Mouse (Mus musculus): Measurements from ENCODE around the gene Adcy6.

Gene Adcy6

GRCm38 (mm10) chr15:98609331-98610130 lies at the start of gene Adcy6:
Adcy6 (minus strand) TSS chr15:98610076.
- DNase-seq (ENCODE audit: low spot score): peak; percentile 59

GRCm38 (mm10) chr15:98656982-98657751 lies 47.3 kb upstream of the Adcy6 start:
- no peak for DNase-seq (ENCODE audit: low spot score)

GRCm38 (mm10) chr15:98652174-98652573 lies 42.3 kb upstream of the Adcy6 start:
- DNase-seq (ENCODE audit: low spot score): no peak

DNA sequence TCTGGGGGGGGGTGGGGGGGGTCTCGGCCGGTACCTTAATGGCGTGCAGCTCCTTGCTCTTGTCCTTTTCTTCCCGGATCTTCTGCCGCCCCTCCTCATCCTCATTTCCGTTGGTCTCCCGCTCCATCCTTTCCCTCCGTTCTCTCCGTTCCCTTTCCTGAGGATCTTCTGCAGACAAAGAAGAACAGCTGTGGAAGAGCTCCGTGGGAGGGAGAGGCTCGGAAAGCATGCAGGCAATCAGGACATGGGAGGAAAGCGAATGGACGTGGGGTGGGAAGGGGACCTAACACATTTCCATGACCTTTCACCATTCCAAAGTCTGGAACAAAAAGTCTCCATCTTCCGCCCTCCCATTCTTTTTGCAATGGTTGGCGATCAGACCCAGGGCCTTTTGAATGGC lies 41.6 kb upstream of the Adcy6 start:
- DNase-seq (ENCODE audit: low spot score): no peak

DNA sequence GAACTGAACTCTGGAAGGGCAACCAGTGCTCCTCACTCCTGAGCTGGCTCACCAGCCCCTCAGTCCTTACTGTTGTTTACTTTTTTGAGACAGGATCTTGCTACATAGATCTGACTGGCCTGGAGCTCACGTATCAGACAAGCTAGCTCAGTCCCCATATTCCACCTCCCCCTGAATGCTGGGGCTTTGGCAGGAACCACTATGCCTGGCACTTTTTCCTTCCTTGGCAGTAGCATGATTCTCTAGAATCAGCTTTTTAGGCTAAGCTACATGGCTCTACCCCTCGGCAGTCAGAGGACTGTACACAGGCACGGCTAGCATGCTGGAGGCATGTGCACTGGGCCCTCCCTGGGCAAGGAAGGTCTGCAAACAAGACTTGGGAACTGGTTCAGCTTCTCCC lies 38.2 kb upstream of the Adcy6 start:
- DNase-seq (ENCODE audit: low spot score): no peak

DNA sequence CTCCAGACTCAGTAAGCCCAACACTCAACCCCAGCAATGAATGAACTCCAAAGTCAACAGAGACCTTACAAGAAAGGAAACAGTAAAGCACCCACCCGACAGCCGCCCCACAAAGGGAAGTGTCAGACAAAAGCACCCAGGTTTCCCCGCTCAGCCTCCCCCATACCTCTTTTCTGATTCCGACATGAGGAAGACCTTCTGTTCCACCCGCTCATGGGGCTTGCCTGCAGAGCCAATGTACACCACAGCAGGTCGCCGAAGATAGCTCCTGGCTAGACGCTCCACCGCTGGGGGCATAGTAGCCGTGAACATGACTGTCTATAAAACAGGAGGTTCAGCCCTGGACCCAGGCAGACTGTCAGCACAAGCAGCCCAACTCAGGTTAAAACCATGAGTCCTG lies 37.4 kb upstream of the Adcy6 start:
- DNase-seq (ENCODE audit: low spot score): no peak

GRCm38 (mm10) chr15:98646737-98647136 lies 36.9 kb upstream of the Adcy6 start:
- no peak for DNase-seq (ENCODE audit: low spot score)

GRCm38 (mm10) chr15:98645057-98646026 lies 35.5 kb upstream of the Adcy6 start:
- no peak for DNase-seq (ENCODE audit: low spot score)

DNA sequence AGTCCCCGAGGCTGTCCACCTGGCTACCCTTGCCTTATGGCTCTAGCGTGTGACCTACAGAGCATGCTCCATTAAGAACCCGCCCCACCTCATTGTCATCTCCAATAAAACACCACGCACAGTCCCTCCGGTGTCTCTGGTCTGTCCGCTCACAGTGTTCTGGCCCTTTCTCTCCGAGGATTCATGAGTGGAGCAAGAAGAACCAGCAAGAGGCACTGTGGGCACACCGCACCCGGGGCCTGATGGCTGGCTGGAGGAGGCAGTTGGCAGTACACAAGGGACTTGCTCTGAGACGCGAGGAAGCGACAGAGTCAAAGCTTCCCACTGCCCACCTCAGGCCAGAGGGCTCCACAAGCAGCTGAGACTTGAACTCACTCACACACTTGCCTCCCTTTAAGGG lies 34.5 kb upstream of the Adcy6 start:
- DNase-seq (ENCODE audit: low spot score): no peak

DNA sequence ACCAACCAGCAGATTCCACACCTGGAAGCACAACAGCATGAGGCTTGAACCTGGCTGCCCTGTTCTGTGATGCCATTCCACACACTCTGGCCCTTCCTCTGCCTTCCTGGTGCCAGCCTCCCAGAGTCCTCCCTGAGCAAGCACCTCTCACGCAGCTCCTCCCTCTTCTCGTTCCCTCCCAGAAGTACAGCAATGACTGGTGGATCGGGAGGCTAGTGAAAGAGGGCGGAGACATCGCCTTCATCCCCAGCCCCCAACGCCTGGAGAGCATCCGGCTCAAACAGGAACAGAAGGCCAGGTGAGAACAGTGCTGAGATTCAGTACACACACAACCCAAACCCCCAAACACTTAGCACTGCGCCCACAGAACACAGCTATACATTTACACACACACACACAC lies 30.3 kb upstream of the Adcy6 start:
- DNase-seq (ENCODE audit: low spot score): no peak

DNA sequence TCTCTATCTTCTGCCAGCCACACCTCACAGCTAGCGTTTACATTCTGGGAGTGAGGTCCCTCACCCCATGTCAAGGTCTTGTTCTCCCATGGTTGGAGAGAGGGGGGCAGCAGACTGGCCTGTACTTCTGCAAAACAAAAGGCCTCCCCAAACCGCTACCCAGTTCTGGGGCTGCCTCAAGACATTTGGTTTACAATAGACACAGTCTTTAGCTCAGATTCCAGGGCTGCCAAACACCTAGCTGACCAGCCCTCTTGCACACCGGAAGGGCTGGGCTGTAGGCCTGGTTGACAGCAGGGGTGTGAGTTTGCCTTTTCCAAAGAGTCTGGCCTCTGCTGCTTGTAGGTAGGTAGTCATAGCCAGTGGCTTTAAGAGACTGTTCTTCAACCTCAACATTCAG lies 27.3 kb upstream of the Adcy6 start:
- DNase-seq (ENCODE audit: low spot score): no peak

GRCm38 (mm10) chr15:98636517-98636916 lies 26.6 kb upstream of the Adcy6 start:
- DNase-seq (ENCODE audit: low spot score): no peak

DNA sequence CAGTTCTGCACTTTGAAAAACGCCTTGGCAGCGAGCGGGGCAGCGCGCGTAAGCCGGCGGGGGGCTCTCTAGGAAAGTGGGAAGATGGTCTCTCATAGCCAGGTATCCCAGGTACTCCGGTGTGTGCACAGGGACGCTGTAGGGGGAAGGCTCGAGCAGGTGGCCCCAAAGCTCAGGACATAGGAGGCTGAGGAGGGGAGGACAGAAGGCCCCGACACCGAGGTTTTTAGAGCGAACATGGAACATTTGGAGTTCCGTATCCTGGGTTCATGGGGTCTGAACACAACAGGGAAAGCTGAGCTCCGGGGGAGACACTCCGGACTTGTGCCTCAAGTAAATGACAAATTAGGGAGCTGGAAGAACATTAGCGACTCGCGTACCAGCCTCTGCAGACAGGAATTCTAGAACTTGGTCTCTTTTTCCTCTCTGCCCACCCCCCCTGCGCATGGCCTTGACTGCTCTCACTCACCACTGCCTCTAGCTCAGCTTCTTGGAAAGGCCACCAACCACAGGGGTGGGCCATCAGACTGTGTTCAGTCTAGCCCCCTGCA lies 25.5 kb upstream of the Adcy6 start:
- DNase-seq (ENCODE audit: low spot score): no peak

- peak; percentile 71 for DNase-seq (ENCODE audit: low spot score)
These were observed 24.7 kb upstream of the Adcy6 start for GRCm38 (mm10) chr15:98634541-98635081.

GRCm38 (mm10) chr15:98633822-98634470 lies 24.1 kb upstream of the Adcy6 start:
- no peak for DNase-seq (ENCODE audit: low spot score)

- DNase-seq (ENCODE audit: low spot score): no peak
These were observed 23.0 kb upstream of the Adcy6 start for GRCm38 (mm10) chr15:98632921-98633320.

DNA sequence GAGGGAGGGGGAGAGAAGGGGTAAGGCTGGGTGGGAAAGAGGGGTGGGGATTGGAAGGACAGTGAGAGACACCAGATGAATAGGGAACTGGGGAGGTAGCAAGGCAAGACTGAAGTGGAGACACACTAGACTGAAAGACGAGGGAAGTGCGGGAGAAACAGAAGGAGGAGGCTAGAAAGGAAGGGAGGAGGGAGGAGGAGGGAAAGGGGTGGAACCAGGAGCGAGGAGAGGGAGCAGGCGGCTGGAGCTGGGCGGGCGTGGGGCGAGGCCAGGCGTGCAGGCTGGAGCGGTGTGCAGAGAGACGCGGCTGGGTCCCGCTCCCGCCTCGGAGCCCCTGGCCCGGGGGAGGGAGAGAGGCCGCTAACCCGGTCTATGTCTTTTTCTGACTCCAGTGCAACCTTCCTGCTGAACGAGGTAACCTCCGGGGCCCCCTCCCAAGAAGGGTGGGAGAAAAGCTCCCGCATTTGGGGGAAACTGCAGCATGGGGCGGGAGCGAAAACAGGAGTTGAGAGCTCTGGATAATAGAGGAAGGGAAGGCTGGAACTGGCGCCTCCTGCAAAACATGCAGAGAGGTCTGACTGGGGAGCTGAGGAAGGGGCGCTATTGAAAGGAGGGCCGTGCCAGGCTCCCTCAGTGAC lies 22.4 kb upstream of the Adcy6 start:
- DNase-seq (ENCODE audit: low spot score): peak; percentile 71

DNA sequence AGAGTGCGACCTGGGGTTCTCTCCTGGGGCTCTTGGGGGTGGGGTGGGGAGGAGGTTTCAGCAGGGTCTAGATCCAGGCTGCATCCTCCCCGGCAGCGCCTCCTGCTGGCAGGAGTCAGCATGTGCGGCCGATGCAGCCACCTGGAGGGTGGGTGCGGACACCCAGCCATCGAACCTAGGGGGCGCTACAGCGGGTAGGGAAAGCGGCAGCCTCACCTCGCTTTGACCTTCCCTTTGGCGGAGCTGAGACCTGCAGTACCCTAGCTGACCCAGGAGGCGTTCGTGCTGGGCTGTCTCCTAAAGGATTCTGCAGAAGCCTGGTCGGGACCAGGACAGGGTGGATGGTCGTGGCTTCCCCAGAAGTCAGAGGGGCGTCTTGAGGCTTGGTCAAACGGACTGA lies 21.6 kb upstream of the Adcy6 start:
- peak; percentile 87 for DNase-seq (ENCODE audit: low spot score)

- DNase-seq (ENCODE audit: low spot score): no peak
These were observed 20.7 kb upstream of the Adcy6 start, which contains the start of gene Cacnb3 for GRCm38 (mm10) chr15:98630540-98630939. Cacnb3 (plus strand) TSS chr15:98630840.

DNA sequence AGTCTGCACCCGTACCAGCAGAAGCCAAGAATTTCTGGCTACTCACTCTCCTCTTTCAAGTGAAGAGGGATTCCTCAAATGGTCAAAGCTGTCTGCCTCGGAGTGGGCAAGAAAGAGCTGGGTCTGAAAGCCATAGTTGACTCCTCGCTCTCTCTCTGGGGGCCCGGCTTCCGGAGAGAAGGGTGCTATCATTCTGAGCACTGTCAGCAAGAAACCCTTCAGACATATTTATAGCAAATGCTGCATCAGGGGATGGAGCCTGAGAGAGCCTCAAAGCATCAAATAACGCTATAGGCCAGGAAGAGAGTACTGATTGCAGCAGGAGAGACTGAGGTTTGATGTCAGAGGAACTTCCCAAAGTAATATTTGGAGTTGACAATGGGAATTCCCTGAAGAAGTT lies 19.6 kb upstream of the Adcy6 start:
- no peak for DNase-seq (ENCODE audit: low spot score)
